Mouse (Mus musculus) midbrain, embryonic 10.5 days (tissue): ENCODE measurements around the gene Dleu7. TPM values are rescaled to one million over a fixed set of nuclear protein-coding genes. Genes with fewer than 3 reads are reported as not detected.

ENCODE experiments used
- DNase-seq: peaks from one replicate; pipeline ENCODE4 v3.0.0-alpha.2; 2017; ENCODE audit warnings: low spot score
- H3K27ac ChIP-seq: fragments of 300-500 bp; sonication (generic); replicated peaks from 2 replicates; pipeline ENCODE4 v1.5.1; 2016; ENCODE audit warnings: mild to moderate bottlenecking
- H3K27me3 ChIP-seq: fragments of 300-500 bp; sonication (generic); 2 replicates; pipeline ENCODE4 v1.6.1; 2016; ENCODE audit warnings: low read depth, mild to moderate bottlenecking; ENCODE audit not compliant: poor library complexity, severe bottlenecking
- H3K36me3 ChIP-seq: fragments of 300-500 bp; sonication (generic); 2 replicates; pipeline ENCODE4 v1.6.1; 2016; ENCODE audit warnings: mild to moderate bottlenecking, moderate library complexity
- H3K4me1 ChIP-seq: fragments of 300-500 bp; sonication (generic); 2 replicates; pipeline ENCODE4 v1.6.1; 2016
- H3K4me3 ChIP-seq: fragments of 300-500 bp; sonication (generic); 2 replicates; pipeline ENCODE4 v1.5.1; 2016; ENCODE audit warnings: mild to moderate bottlenecking, moderate library complexity
- H3K9me3 ChIP-seq: fragments of 300-500 bp; sonication (generic); replicated peaks from 2 replicates; pipeline ENCODE4 v1.6.1; 2016; ENCODE audit warnings: mild to moderate bottlenecking
- WGBS: fragments of 180-500 bp; shearing (Covaris S2); methylation state at CpG from one replicate; pipeline ENCODE4 v1.1.7; 2016; 5-methylcytosine and 5-hydroxymethylcytosine counted together
- polyA plus RNA-seq: library from polyadenylated mRNA; unstranded; fragments of >200 nt; fragmentation: Nextera tagmentation; extraction: Ambion mirVana; gene quantifications from 2 replicates; pipeline ENCODE4 v1.2.1, GENCODE M21; 2016

Dleu7 gene
- polyA plus RNA-seq, 1 experiment from 2014 or later, result 4.1 TPM

- H3K4me3 ChIP-seq, result no peak overlapping the region
- WGBS, result 93% methylated on average over 5 of the region's 5 CpGs
- H3K4me1 ChIP-seq, result peaks cover 30% of the 10 kb centered on the region
- DNase-seq, result no peak
- H3K27me3 ChIP-seq, result no peaks in the 10 kb centered on the region
- no peaks in the 10 kb centered on the region for H3K36me3 ChIP-seq
- H3K9me3 ChIP-seq, result no peaks in the 10 kb centered on the region
- no peak overlapping the region for H3K27ac ChIP-seq
Observed at GRCm38 (mm10) chr14:62323457-62323856, 30.6 kb upstream of the Dleu7 start.

DNA sequence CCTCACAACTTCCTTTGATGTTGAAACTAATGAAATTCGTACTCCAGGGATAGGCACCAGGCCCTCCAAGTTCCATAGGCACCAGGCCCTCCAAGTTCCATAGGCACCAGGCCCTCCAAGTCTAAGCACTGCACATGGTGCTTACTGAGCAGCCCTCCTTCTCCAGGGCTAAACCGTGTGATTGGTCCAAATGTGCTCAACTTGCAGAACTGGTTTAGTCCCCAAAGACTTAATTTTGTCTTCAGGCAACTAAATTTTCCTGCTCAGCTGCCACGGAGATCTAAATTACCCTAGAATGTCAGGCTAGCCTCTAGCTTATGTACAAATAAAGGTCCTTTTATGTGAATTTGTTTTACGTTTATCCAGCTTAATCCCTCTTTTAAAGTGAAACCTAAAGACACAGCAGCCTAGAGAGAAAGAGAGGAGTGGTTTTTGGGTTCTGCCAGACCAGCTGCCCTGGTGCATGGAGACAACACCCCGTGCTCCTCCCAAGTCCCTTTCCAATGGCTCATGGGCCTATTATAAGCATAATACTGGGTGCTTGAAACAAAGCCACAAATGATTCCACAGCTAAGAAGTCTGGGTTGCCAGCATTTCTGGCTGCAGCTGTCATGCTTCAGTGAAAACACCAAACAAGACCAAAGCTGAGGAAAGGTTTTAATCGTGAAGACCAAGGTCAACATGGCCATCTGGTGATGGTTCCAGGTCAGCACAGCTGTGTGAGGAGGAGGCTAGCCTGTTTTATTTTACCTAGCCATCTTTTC lies 29.9 kb upstream of the Dleu7 start:
- DNase-seq, result no peak
- Histone ChIP-seq H3K27me3 (no peaks in the 10 kb centered on the region), H3K9me3 (no peaks in the 10 kb centered on the region), H3K4me3 (no peak overlapping the region), H3K4me1 (peaks cover 27% of the 10 kb centered on the region), H3K27ac (peak overlapping the region; percentile 47; the same call in 1 of the 2 replicates), H3K36me3 (no peaks in the 10 kb centered on the region)
- 39% methylated on average over 6 of the region's 6 CpGs for WGBS

- Histone ChIP-seq H3K36me3 (no peaks in the 10 kb centered on the region), H3K9me3 (no peaks in the 10 kb centered on the region), H3K4me3 (no peak overlapping the region), H3K27me3 (no peaks in the 10 kb centered on the region), H3K4me1 (no peaks in the 10 kb centered on the region), H3K27ac (no peak overlapping the region)
- DNase-seq, result no peak
- 95% methylated on average over 1 of the region's 1 CpGs for WGBS
Observed at GRCm38 (mm10) chr14:62311672-62312071, 18.8 kb upstream of the Dleu7 start.

GRCm38 (mm10) chr14:62309026-62309425 lies 16.2 kb upstream of the Dleu7 start:
- no peaks in the 10 kb centered on the region for H3K9me3 ChIP-seq
- no peaks in the 10 kb centered on the region for H3K27me3 ChIP-seq
- no peaks in the 10 kb centered on the region for H3K36me3 ChIP-seq
- H3K4me3 ChIP-seq, result no peak overlapping the region
- no peak overlapping the region for H3K27ac ChIP-seq
- no peak for DNase-seq
- H3K4me1 ChIP-seq, result no peaks in the 10 kb centered on the region
- 67% methylated on average over 2 of the region's 2 CpGs for WGBS

DNA sequence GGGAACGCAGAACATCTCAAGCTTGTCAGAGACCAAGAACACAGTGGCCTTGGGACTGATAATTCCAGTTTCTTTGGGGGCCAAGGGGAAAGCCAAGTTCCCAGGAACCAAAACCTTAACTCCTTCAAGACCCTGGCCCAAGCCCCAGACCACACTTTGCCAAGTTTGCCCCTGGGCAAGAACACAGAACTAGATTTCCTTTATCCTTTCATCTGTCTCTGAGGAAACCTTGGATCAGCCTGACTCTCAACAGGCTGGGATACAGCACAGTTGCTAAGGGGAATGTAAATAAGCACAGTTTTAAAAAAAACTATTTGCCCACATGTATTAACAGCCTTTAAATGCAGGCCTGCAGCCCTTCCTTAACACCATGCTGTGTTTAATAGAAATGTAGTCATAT lies 14.7 kb upstream of the Dleu7 start:
- Histone ChIP-seq H3K27me3 (no peaks in the 10 kb centered on the region), H3K9me3 (no peaks in the 10 kb centered on the region), H3K4me1 (no peaks in the 10 kb centered on the region), H3K36me3 (no peaks in the 10 kb centered on the region), H3K4me3 (no peak overlapping the region), H3K27ac (no peak overlapping the region)
- 93% methylated on average over 1 of the region's 1 CpGs for WGBS
- no peak for DNase-seq

DNA sequence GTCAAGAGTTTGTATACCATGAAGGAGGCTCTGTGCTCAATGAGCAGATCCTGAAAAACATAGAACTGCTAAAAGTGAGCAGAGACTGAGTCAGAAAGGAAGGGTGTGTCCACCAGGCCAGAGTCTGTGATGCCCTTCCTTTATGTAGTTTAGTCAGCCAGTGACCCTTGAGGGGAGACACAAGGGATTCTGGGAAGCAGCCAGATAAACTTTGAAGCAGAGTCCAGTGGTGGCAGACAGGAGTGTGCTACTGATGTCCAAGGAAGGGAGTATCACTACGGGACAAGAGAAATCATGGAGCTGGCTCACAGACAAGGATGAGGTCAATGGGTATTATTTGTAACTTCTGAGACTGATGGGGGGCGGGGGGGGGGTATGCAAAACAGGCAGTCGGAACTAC lies 7.2 kb upstream of the Dleu7 start:
- no peak for DNase-seq
- 70% methylated on average over 3 of the region's 3 CpGs for WGBS
- no peak overlapping the region for H3K27ac ChIP-seq

GRCm38 (mm10) chr14:62298808-62299207 lies 6.0 kb upstream of the Dleu7 start:
- no peak for DNase-seq
- Histone ChIP-seq H3K4me3 (no peak overlapping the region), H3K4me1 (peaks cover 2% of the 10 kb centered on the region), H3K9me3 (no peaks in the 10 kb centered on the region), H3K36me3 (no peaks in the 10 kb centered on the region), H3K27ac (no peak overlapping the region), H3K27me3 (peaks cover 18% of the 10 kb centered on the region)
- 80% methylated on average over 1 of the region's 1 CpGs for WGBS

More for the DNA sequence above, 7.2 kb upstream of the Dleu7 start:
- Histone ChIP-seq H3K36me3 (no peaks in the 10 kb centered on the region), H3K4me1 (no peaks in the 10 kb centered on the region), H3K9me3 (no peaks in the 10 kb centered on the region), H3K4me3 (no peak overlapping the region), H3K27me3 (peaks cover 6% of the 10 kb centered on the region)

DNA sequence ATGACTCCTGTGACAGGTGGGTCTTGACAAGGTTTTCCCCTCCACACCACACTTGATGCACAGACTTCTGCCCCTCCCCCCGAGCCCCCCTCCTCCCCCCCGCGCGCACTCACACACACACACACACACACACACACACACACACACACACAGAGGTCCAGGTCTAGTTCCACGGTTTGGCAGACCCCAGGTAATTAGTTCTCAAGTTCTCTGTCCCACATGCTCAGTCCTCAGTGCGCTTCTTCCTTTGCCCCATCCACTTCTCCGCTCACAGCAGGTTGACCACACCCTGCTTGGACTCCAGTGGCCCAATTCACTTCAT lies 720 bp downstream of the Dleu7 start:
- H3K27ac ChIP-seq, result peak overlapping the region; percentile 90
- WGBS, result 26% methylated on average over 5 of the region's 7 CpGs
- peaks cover 53% of the 10 kb centered on the region for H3K27me3 ChIP-seq
- H3K36me3 ChIP-seq, result no peaks in the 10 kb centered on the region
- no peak for DNase-seq
- H3K4me3 ChIP-seq, result peak overlapping the region; percentile 67
- peaks cover 26% of the 10 kb centered on the region for H3K4me1 ChIP-seq
- H3K9me3 ChIP-seq, result no peaks in the 10 kb centered on the region

DNA sequence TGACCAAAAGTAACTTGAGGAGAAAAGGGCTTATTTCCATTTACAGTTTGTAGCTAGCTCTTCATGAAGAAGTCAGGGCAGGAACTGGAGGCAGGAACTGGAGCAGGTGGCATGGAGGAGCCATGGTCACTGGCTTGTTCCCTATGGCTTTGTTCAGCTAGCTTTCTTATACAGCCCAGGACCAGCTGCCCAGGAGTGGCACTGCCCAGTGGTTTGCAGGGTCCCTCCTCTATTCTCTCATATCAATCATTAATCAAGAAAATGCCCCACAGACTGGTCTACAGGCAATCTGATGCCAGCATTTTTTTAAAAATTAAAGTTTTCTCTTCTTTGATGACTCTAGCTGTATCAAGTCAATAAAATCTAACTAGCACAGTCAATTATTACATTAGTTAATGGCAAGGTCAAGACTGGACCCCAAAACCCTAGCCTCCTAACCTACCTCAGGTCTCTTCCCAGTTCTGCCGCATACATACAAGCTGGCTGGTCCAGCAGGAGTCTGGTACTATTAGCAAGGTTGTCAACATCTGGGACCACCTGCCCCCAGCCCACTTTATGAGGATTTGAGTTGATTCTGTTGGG lies 1.4 kb downstream of the Dleu7 start:
- no peak overlapping the region for H3K4me3 ChIP-seq
- no peak overlapping the region for H3K27ac ChIP-seq
- no peaks in the 10 kb centered on the region for H3K36me3 ChIP-seq
- DNase-seq, result no peak
- H3K9me3 ChIP-seq, result no peaks in the 10 kb centered on the region
- peaks cover 26% of the 10 kb centered on the region for H3K4me1 ChIP-seq
- WGBS, result 93% methylated on average over 1 of the region's 1 CpGs
- H3K27me3 ChIP-seq, result peaks cover 53% of the 10 kb centered on the region

GRCm38 (mm10) chr14:62288731-62289130 lies 4.1 kb downstream of the Dleu7 start:
- no peak for DNase-seq
- H3K9me3 ChIP-seq, result no peaks in the 10 kb centered on the region
- no peaks in the 10 kb centered on the region for H3K36me3 ChIP-seq
- H3K4me3 ChIP-seq, result no peak overlapping the region
- H3K27ac ChIP-seq, result no peak overlapping the region
- H3K4me1 ChIP-seq, result peaks cover 22% of the 10 kb centered on the region
- 93% methylated on average over 3 of the region's 3 CpGs for WGBS
- H3K27me3 ChIP-seq, result peaks cover 34% of the 10 kb centered on the region

- Histone ChIP-seq H3K4me1 (no peaks in the 10 kb centered on the region; the same call in 1 of the 2 replicates), H3K4me3 (no peak overlapping the region), H3K36me3 (no peaks in the 10 kb centered on the region), H3K27me3 (no peaks in the 10 kb centered on the region), H3K27ac (no peak overlapping the region), H3K9me3 (no peaks in the 10 kb centered on the region)
- 78% methylated on average over 2 of the region's 2 CpGs for whole genome bisulfite sequencing
- no peak for DNase-seq
Observed at GRCm38 (mm10) chr14:62282974-62283373, 9.9 kb downstream of the Dleu7 start.

DNA sequence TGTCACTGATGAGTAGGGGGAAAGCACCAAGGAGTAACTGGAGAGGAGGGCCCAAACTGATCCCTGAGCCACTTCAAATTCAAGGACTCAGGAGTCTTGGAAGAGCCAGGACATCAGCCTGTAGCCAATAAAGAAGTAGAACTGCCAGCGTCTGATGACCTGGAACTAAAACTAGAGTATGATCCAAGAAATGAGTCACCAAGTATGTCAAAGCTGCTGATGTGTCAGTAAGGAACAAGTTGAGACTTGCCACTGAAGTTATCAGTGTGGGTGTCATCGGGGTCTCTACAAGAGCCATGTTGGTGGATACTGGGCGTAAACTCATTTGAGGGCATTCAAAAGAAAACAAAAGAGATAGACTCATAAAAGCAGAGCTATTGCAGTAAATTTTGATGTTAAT lies 19.2 kb downstream of the Dleu7 start:
- no peaks in the 10 kb centered on the region for H3K36me3 ChIP-seq
- H3K27ac ChIP-seq, result no peak overlapping the region
- H3K4me1 ChIP-seq, result no peaks in the 10 kb centered on the region
- H3K27me3 ChIP-seq, result no peaks in the 10 kb centered on the region
- WGBS, result 96% methylated on average over 3 of the region's 3 CpGs
- no peak overlapping the region for H3K4me3 ChIP-seq
- DNase-seq, result no peak
- no peaks in the 10 kb centered on the region for H3K9me3 ChIP-seq

- Histone ChIP-seq H3K27ac (no peak overlapping the region), H3K4me3 (no peak overlapping the region), H3K27me3 (no peaks in the 10 kb centered on the region), H3K36me3 (no peaks in the 10 kb centered on the region), H3K4me1 (no peaks in the 10 kb centered on the region), H3K9me3 (no peaks in the 10 kb centered on the region)
- no peak for DNase-seq
- 90% methylated on average over 12 of the region's 12 CpGs for WGBS
Observed at GRCm38 (mm10) chr14:62270698-62271396, 22.0 kb downstream of the Dleu7 start.
